Mouse (Mus musculus) layer of hippocampus, adult 8-10 months (tissue): ENCODE results near the gene E130218I03Rik. TPM values are rescaled to one million over a fixed set of nuclear protein-coding genes. Genes with fewer than 3 reads are reported as not detected.

ENCODE experiments used
- DNase-seq, 2 experiments: peaks; one replicate each; pipeline ENCODE4 v3.0.0; 2022; ENCODE audit warnings: low spot score in 2 of 2
- total RNA-seq, 4 experiments: library from RNA; stranded (reverse); gene quantifications; 2 replicates each; pipeline ENCODE4 v1.2.4; 2022

E130218I03Rik gene
- total RNA-seq, 4 experiments from 2014 or later: not detected

- peak in 1 of 2 experiments; percentile 17 for DNase-seq
Measured at GRCm38 (mm10) chr4:134286226-134287167, 43.0 kb downstream of the E130218I03Rik start.

- DNase-seq: peak; percentile 86 to 94
Measured at GRCm38 (mm10) chr4:134287168-134287564, 43.7 kb downstream of the E130218I03Rik start.

- peak; percentile 45 to 63 for DNase-seq
Measured at GRCm38 (mm10) chr4:134287575-134288025, 44.1 kb downstream of the E130218I03Rik start, which contains the start of gene Pdik1l. TSS of gene Pdik1l (minus strand) at chr4:134287895.

- DNase-seq: no peak
Measured at GRCm38 (mm10) chr4:134288397-134289256, 45.2 kb downstream of the E130218I03Rik start.

- DNase-seq: peak in 1 of 2 experiments; percentile 60
Measured at GRCm38 (mm10) chr4:134292067-134292466, 48.6 kb downstream of the E130218I03Rik start.

GRCm38 (mm10) chr4:134293061-134293691, 49.7 kb downstream of the E130218I03Rik start:
- DNase-seq: no peak

- no peak for DNase-seq
Measured at GRCm38 (mm10) chr4:134293692-134294163, 50.3 kb downstream of the E130218I03Rik start.

Other genes starting within 250 kb of the E130218I03Rik start
- gene Dhdds, start 242.7 kb upstream of the E130218I03Rik start, total RNA-seq: 10 to 100 TPM; 63.0 to 67.7 (median 66.5) TPM
- not detected for gene Lin28a, start 224.8 kb upstream of the E130218I03Rik start, total RNA-seq
- not detected for gene Zfp683, start 189.8 kb upstream of the E130218I03Rik start, total RNA-seq
- 1 to 10 TPM in 3 of 4 experiments, under 1 TPM in 1; 0.54 to 6.4 (median 3.7) TPM for gene Crybg2, start 182.8 kb upstream of the E130218I03Rik start, total RNA-seq
- 10 to 100 TPM in 2 of 4 experiments, 1 to 10 TPM in 2; 1.2 to 52.4 (median 18.2) TPM for gene Cd52, start 148.6 kb upstream of the E130218I03Rik start, total RNA-seq
- gene Ubxn11, start 141.1 kb upstream of the E130218I03Rik start, total RNA-seq: 10 to 100 TPM; 34.7 to 39.5 (median 35.6) TPM
- 100 to 1,000 TPM; 185 to 289 (median 252) TPM for gene Sh3bgrl3, start 114.9 kb upstream of the E130218I03Rik start, total RNA-seq
- 10 to 100 TPM; 16.6 to 19.8 (median 18.6) TPM for gene Cep85, start 56.5 kb upstream of the E130218I03Rik start, total RNA-seq
- gene Gm7534, start 40.7 kb upstream of the E130218I03Rik start, total RNA-seq: not detected
- under 1 TPM in 1 of 4 experiments, not detected in 3; 0.31 TPM for gene Catsper4, start 16.3 kb upstream of the E130218I03Rik start, total RNA-seq
- gene Cnksr1, start 5.3 kb upstream of the E130218I03Rik start, total RNA-seq: under 1 TPM; 0.51 to 0.89 (median 0.79) TPM
- gene Zfp593, start 1.9 kb downstream of the E130218I03Rik start, total RNA-seq: 10 to 100 TPM in 3 of 4 experiments, 1 to 10 TPM in 1; 9.7 to 11.6 (median 11.2) TPM
- not detected for gene Gm30191, start 3.3 kb downstream of the E130218I03Rik start, total RNA-seq
- 1 to 10 TPM; 3.3 to 4.8 (median 3.5) TPM for gene Grrp1, start 10.4 kb downstream of the E130218I03Rik start, total RNA-seq
- gene Pdik1l, start 44.2 kb downstream of the E130218I03Rik start, total RNA-seq: 10 to 100 TPM; 14.1 to 20.7 (median 18.6) TPM
- gene Trim63, start 71.5 kb downstream of the E130218I03Rik start, total RNA-seq: not detected
- under 1 TPM in 1 of 4 experiments, not detected in 3; 0.49 TPM for gene Slc30a2, start 99.5 kb downstream of the E130218I03Rik start, total RNA-seq
- gene Extl1, start 140.2 kb downstream of the E130218I03Rik start, total RNA-seq: 10 to 100 TPM; 36.5 to 47.8 (median 42.9) TPM
- 10 to 100 TPM in 1 of 4 experiments, 1 to 10 TPM in 3; 5.5 to 10.5 (median 8.5) TPM for gene Pafah2, start 152.7 kb downstream of the E130218I03Rik start, total RNA-seq
- 100 to 1,000 TPM; 367 to 422 (median 391) TPM for gene Stmn1, start 224.7 kb downstream of the E130218I03Rik start, total RNA-seq